Mouse (Mus musculus): ENCODE data around the gene Osbpl3.

The Osbpl3 gene

GRCm38 (mm10) chr6:50334846-50335821 lies 120.9 kb downstream of the Osbpl3 start:
- DNase-seq (ENCODE audit: low spot score in 2 of 2) = no peak

DNA sequence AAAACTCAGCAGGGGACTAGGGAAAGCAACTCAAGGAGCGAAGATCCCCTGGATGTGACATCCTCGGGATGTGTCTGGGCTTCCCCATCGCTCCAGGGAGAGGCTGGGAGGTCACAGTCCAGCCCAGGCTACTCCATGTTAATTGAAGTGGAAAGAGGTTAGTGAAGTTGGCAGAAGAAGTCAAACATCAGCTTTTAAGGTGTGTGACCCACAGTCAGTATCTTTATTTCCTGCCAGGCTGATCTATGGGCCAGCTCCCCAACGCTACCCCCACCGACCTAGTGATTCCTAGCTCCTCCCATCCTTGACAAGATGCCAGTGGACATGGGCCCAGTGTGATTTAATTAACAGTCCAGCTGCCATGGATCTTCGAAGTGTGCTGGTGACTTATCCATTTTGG lies 122.7 kb downstream of the Osbpl3 start:
- no peak for DNase-seq (ENCODE audit: low spot score in 2 of 2)

DNA sequence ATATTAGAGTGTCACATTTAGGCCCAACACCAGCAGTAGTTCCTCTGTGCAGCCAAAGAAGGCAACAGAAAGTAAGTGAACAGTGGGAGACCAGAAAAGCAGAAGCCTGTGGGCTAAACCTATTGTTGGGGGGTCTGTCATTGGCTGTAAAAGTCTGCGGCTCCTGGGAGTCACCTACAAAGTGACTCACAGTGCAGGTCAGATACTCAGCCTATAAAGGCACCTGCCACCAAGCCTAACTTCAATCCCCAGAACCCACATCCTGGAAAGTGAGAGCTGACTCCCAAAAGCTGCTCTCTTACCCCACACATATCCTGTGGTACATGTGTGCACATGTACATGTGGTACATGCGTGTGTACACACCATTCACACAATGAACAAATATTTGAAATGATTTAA lies 124.5 kb downstream of the Osbpl3 start:
- DNase-seq (ENCODE audit: low spot score in 2 of 2) = no peak

DNA sequence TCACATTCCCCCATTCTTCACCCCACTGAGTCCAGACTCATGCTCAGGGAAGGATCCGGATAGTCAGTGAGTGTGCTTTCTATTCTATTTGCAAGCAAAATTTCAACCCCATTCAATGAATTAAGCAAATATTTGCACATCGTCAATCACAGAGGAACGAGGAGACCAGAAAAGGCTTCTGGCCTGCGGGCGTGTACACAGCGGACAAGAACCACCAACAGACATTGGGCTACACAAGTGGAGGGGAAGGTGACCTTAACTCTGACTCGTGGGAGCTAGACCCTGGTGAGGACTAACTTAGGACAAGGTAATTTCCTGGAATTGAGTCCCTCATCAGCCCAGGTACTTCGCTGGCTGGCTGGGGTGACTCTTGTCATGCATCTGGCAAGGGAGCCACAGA lies 126.6 kb downstream of the Osbpl3 start:
- no peak for DNase-seq (ENCODE audit: low spot score in 2 of 2)

DNA sequence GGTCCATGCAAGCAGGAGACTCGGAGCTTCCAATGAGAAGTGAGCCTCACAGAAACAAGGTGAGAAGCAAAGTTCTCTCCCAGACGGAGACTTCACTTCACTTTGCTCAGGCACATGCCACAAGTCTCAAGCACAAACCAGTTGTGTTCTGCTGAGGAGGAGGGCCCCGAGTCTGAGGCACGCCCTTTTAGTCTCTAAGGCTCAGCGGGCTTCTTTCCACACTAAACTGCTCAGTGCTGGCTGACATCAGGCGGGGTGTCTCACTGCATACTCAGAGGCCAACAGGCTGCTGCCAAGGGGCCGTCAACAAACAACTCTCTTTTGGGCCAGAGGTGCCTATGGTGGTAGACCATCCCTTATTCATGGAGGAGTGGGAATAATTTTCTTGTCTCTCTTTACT lies 127.1 kb downstream of the Osbpl3 start:
- no peak for DNase-seq (ENCODE audit: low spot score in 2 of 2)

- DNase-seq (ENCODE audit: low spot score in 2 of 2) = no peak
Observed at GRCm38 (mm10) chr6:50326192-50326591, 129.8 kb downstream of the Osbpl3 start.

DNA sequence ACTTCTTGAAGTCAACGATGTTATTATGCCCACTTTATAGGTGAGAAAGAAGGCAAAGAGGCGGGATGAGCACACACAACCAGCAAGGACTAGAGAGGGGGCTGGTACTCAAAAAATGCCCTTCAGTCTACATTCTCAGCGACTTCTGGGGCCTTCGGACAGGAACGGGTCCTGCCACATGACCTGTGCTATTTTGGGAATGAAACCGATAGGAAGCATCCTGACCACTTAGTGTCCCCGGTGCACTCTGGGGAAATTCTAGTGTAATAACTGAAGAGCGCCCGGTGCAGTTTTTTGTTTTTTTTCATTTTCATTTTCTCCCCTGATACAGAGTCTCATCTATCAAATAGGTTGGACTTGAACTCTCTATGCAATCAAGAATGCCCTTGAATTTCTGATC lies 130.5 kb downstream of the Osbpl3 start:
- no peak for DNase-seq (ENCODE audit: low spot score in 2 of 2)

GRCm38 (mm10) chr6:50322631-50323030 lies 133.4 kb downstream of the Osbpl3 start:
- no peak for DNase-seq (ENCODE audit: low spot score in 2 of 2)

- DNase-seq (ENCODE audit: low spot score in 2 of 2) = no peak
Observed at GRCm38 (mm10) chr6:50321739-50322138, 134.3 kb downstream of the Osbpl3 start.

GRCm38 (mm10) chr6:50318590-50319172 lies 137.3 kb downstream of the Osbpl3 start:
- no peak for DNase-seq (ENCODE audit: low spot score in 2 of 2)

DNA sequence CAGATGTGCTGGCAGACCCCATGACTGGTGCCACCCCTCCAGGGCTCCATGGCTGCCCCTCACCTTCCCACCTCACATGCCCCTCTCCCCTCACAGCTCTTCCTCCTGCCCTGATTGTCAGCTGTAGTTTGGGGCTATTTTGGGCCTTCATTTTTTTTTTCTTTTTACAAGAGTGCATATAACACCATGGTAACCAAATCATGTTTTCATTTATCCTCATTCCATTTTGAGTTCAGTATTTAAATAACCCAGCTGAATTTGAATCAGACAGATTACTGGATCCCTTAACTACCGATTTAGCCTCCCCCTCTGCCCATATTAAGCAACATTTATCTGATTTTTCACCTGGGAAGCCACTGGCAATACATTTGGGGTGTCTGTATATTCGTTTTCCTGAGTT lies 137.9 kb downstream of the Osbpl3 start:
- DNase-seq (ENCODE audit: low spot score in 2 of 2) = no peak

GRCm38 (mm10) chr6:50316795-50317505 lies 139.1 kb downstream of the Osbpl3 start:
- no peak for DNase-seq (ENCODE audit: low spot score in 2 of 2)

- DNase-seq (ENCODE audit: low spot score in 2 of 2) = no peak
Observed at GRCm38 (mm10) chr6:50314406-50315071, 141.5 kb downstream of the Osbpl3 start.

- DNase-seq (ENCODE audit: low spot score in 2 of 2) = peak; percentile 51 to 57
Observed at GRCm38 (mm10) chr6:50312647-50313046, 143.4 kb downstream of the Osbpl3 start.

- no peak for DNase-seq (ENCODE audit: low spot score in 2 of 2)
Observed at GRCm38 (mm10) chr6:50309019-50309418, 147.0 kb downstream of the Osbpl3 start.

DNA sequence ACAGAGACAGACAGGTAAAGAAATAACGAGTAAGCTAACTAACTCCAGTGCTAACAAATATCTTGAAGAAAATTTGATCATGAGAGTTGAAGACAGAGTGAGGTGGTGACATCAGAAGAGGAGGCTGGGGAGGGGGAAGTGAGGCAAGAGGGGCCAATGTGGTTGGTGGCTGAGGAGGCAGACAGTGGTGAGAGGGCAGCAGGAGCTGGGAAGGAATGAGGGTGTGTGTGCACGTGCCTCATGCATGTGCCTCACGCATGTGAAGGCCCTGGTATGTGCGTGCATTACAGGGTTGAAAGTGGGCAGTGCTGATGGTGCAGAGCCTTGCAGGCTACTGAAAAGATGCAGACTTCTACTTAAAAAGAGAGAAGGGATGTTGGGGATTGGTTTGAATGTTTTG lies 149.4 kb downstream of the Osbpl3 start:
- no peak for DNase-seq (ENCODE audit: low spot score in 2 of 2)

DNA sequence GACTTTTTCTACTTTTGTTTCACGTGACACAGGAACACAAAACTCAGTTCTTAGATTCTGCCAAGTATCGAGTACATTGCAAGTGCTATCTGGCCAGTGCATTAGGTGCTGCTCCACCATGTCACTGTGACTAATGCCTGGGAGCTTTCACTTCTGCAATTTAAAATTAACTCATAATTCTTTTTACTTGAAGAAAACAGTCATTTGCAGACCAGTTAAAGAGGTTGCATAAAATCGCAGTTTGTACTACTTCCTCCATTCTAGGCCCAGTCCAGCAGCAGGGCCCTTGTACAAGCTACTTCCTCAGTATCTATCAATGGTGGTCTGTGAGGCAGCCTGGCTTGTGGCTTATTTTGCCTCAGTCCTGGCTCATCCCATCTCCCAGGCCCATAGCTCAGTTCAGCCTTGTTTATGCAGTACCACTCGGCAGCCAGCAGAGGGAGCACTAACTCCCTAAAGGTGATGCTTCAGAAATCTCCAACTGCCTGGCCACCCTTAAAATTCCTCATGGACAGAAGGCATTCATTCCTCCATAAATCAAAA lies 151.0 kb downstream of the Osbpl3 start:
- DNase-seq (ENCODE audit: low spot score in 2 of 2) = peak; percentile 35 to 64

DNA sequence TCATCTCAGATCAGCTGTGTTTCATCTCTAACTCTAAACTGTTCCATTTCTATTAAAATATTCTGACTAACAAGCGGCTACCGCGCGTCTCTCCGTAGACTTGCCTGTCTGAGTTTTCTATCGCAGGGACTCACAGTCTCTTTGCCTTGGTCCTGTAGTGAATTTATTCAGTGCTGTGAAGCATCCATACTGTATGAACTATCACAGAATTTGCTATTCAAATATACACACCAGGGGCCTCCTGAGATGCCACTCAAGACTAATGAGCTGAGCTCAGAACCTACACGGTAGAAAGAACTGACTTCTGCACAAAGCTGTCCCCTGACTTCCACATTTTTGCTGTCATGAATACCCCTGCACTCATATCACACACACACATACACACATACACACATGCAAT lies 154.9 kb downstream of the Osbpl3 start:
- no peak for DNase-seq (ENCODE audit: low spot score in 2 of 2)

DNA sequence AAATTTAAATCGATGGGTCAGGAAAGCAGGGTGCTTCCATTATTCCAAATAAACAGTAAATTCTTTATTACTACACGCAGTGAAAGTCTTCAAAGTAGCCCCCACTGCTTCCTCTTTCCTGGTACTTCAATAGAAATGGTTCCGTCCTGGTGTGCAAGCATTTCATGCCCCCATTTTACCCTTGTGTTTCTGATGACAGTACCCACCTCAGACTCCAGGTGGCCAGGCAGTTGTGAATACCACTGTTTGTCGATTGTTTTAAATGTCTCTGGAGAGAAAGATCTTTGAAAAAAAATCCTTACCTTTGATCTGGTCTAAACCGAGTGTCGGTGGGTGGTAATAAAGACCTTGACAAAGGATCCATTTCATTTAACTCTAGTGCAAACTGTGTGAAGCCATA lies 155.4 kb downstream of the Osbpl3 start:
- no peak for DNase-seq (ENCODE audit: low spot score in 2 of 2)

DNA sequence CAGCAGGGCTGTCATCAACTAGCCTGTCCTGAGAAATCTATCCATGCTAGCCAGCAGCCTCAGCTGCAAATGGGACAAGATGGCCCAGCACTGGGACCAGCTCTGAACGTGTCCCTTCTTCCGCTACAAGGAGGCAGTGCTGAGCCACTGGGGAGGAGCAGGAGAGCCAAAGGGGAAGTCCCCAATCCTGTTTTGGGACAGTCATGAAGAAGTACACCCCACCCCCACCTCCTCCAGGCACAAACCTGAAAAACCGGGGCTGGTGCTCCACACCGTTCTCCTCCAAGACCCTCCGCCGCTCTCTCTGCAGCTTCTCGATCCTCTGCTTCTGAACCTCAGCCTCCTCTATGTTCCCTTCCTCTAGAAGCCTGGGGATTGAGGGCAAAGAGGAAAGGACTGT lies 156.9 kb downstream of the Osbpl3 start:
- DNase-seq (ENCODE audit: low spot score in 2 of 2) = no peak

- DNase-seq (ENCODE audit: low spot score in 2 of 2) = no peak
Observed at GRCm38 (mm10) chr6:50297671-50298070, 158.3 kb downstream of the Osbpl3 start.

DNA sequence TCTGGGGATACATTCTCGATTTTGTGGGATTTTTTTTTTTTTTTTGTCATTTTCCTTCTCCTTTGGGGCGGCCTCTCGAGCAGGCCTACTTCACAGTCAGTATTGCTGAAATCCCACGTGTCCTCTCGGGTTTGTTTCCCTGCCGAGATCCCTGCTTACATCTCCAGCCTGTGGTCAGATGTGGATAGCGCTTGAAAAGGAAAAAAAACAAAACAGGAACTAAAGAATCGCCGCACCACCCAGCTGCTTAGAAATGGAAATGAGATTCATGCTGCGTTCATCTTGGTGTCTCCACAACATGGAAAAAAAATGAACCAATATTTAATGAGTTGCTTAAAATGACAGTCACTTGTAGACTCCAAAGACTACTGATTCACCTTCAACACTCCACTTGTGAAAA lies 160.9 kb downstream of the Osbpl3 start:
- DNase-seq (ENCODE audit: low spot score in 2 of 2) = no peak
